Mouse (Mus musculus): ENCODE results near the gene Pik3ca. TPM values are rescaled to one million over a fixed set of nuclear protein-coding genes. Genes with fewer than 3 reads are reported as not detected.

The Pik3ca gene
- total RNA-seq, 2 experiments from 2014 or later = 60.9 to 61.6 TPM

Other genes starting within 250 kb of the Pik3ca start
- 10 to 100 TPM; 84.1 to 91.3 TPM for gene Zmat3, start 31.7 kb upstream of the Pik3ca start, total RNA-seq (2021)
- gene Kcnmb3, start 94.6 kb downstream of the Pik3ca start, total RNA-seq (2021) = under 1 TPM; 0.17 to 0.39 TPM
- 10 to 100 TPM; 33.1 to 39.1 TPM for gene Zfp639, start 112.6 kb downstream of the Pik3ca start, total RNA-seq (2021)
- 100 to 1,000 TPM in 1 of 2 experiments, 10 to 100 TPM in 1; 96.7 to 124 TPM for gene Mfn1, start 131.8 kb downstream of the Pik3ca start, total RNA-seq (2021)
- 10 to 100 TPM; 43.7 to 44.9 TPM for gene Gnb4, start 218.9 kb downstream of the Pik3ca start, total RNA-seq (2021)

All from left cerebral cortex, postnatal 36 days (tissue).